Mouse (Mus musculus): ENCODE measurements around the gene Ccndbp1.
"Not testable (repeated sequence)": the region's sequence is repeated elsewhere in the genome, so short reads cannot be mapped to it uniquely, and the experiment has no call there.

The Ccndbp1 gene

GRCm38 (mm10) chr2:121003586-121003985, 4.6 kb upstream of the Ccndbp1 start:
- DNase-seq (ENCODE audit: low spot score) = no peak

- no peak for DNase-seq (ENCODE audit: low spot score)
Observed at GRCm38 (mm10) chr2:121004018-121004811, 4.0 kb upstream of the Ccndbp1 start.

DNA sequence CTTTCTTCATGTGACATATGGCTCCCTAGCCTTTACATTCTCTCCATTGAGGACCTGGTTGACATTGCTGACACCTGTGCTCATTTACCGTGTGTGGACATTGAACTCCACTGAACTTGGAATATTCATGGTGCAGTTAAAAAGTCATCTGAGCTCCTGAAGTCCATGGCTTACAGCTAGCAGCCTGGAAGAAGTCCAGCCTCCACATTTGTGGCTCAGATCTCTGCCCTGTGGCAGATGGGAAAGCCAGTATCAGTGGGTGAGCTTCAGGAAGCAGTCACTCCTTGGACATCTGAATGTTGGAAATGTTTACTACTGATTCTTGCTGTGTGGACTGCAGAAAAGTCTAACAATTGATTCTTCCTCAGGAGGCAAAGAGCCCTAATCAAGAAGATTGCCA, 1.2 kb upstream of the Ccndbp1 start:
- no peak for DNase-seq (ENCODE audit: low spot score)

DNA sequence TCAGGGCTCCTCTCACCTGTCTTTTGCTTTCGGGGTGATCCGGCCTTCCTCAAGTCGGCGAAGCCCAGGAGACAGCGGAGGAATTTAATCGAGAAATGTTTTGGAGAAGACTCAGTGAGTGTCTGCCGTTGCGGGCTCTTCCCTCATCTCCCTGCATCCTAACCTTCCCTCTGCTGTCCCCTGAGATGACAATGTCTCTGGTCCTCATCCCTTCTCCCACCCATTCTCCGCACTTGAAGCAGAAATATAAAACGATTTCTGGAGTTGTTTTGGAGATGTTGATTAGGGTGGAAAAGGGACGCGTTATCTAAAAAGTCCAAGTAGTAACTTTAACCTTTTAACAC, 433 bp downstream of the Ccndbp1 start:
- no peak for DNase-seq (ENCODE audit: low spot score)

GRCm38 (mm10) chr2:121009071-121009677, 971 bp downstream of the Ccndbp1 start:
- no peak for DNase-seq (ENCODE audit: low spot score)

GRCm38 (mm10) chr2:121012676-121013075, 4.5 kb downstream of the Ccndbp1 start:
- no peak for DNase-seq (ENCODE audit: low spot score)

- no peak for DNase-seq (ENCODE audit: low spot score)
Observed at GRCm38 (mm10) chr2:121015507-121015906, 7.3 kb downstream of the Ccndbp1 start.

DNA sequence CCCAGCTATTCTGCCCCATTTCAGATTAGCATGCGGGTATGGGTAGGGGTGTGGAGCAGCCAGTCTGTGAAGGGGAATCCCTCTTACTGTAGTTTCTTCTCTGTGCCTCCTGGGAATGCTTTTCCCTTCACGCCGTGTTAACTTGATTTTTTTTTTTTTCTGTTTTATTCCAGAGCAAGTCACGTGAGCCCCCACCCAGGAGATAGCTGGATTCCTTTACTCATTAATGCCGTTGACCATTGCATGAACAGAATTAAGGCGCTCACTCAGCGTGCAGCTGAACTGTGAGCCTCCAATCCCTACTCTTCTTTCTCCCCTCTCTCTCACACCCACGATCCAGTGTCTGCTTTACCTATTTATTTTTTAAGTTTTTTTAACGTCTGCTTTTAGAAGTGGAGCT, 8.0 kb downstream of the Ccndbp1 start:
- no peak for DNase-seq (ENCODE audit: low spot score)

GRCm38 (mm10) chr2:121017151-121017550, 8.9 kb downstream of the Ccndbp1 start:
- no peak for DNase-seq (ENCODE audit: low spot score)

GRCm38 (mm10) chr2:121022918-121023317, 14.7 kb downstream of the Ccndbp1 start:
- DNase-seq (ENCODE audit: low spot score) = no peak

- no peak for DNase-seq (ENCODE audit: low spot score)
Observed at GRCm38 (mm10) chr2:121036733-121037341, 28.6 kb downstream of the Ccndbp1 start, which contains the start of gene Epb42. Gene Epb42, minus strand, starts transcription at chr2:121037072.

DNA sequence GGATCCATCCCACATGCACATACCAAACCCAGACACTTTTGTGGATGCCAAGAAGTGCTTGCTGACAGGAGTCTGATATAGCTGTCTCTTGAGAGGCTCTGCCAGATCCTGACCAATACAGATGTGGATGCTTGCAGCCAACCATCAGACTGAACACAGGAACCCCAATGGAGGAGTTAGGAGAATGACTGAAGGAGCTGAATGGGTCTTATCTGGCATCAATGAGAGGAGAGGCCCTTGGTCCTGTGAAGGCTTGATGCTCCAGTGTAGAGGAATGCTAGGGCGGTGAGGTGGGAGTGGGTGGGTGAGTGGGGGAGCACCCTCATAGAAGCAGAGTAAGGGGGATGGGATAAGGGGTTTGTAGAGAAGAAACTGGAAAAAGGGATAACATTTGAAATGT, 30.6 kb downstream of the Ccndbp1 start:
- DNase-seq (ENCODE audit: low spot score) = not testable (repeated sequence)

DNA sequence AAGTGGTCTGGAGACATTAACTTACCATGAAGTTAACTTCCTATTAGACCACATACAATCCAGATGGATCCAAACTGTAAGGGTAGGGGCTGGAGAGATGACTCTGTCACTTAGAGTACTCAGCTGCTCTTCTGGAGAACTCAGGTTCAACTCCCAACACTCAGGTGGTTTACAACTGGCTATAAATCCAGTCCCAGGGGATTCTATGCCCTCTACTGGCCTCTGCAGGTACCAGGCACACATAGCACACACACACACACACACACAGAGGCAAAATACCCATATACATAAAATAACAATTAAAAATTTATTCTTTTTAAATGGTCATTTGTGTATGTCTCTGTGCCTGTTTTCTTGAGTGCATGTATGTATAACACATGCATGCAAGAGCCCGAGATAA, 31.2 kb downstream of the Ccndbp1 start:
- DNase-seq (ENCODE audit: low spot score) = no peak

- DNase-seq (ENCODE audit: low spot score) = no peak
Observed at GRCm38 (mm10) chr2:121041098-121041497, 32.9 kb downstream of the Ccndbp1 start.

DNA sequence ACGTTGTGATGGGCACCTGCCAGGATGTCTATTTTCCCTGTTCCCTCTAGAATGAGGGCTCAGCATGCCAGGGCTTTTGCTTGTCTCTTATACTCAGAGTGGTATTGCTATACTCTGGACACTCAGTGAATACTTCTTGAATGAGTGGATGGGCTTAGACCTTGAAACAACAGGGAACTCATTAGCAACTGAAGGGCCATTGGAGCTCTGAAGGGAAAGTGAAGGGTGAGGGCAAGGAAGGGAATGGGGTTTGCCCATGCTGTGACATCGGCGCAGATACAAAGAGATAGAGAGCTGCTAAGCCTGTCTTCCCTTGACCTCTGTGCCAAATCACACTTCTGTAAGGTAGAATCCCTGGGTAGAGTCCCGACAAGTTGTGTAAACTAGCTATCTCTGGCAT, 37.5 kb downstream of the Ccndbp1 start:
- no peak for DNase-seq (ENCODE audit: low spot score)

- no peak for DNase-seq (ENCODE audit: low spot score)
Observed at GRCm38 (mm10) chr2:121052176-121052575, 44.0 kb downstream of the Ccndbp1 start.

GRCm38 (mm10) chr2:121054060-121054459, 45.9 kb downstream of the Ccndbp1 start:
- DNase-seq (ENCODE audit: low spot score) = no peak

GRCm38 (mm10) chr2:121055915-121056314, 47.7 kb downstream of the Ccndbp1 start:
- DNase-seq (ENCODE audit: low spot score) = no peak

- DNase-seq (ENCODE audit: low spot score) = no peak
Observed at GRCm38 (mm10) chr2:121057997-121058396, 49.8 kb downstream of the Ccndbp1 start.

GRCm38 (mm10) chr2:121061315-121061714, 53.1 kb downstream of the Ccndbp1 start:
- DNase-seq (ENCODE audit: low spot score) = no peak
